Mouse (Mus musculus): ENCODE data around the gene Olfr697.
"Not testable (repeated sequence)": the region's sequence is repeated elsewhere in the genome, so short reads cannot be mapped to it uniquely, and the experiment has no call there.

The Olfr697 gene

DNA sequence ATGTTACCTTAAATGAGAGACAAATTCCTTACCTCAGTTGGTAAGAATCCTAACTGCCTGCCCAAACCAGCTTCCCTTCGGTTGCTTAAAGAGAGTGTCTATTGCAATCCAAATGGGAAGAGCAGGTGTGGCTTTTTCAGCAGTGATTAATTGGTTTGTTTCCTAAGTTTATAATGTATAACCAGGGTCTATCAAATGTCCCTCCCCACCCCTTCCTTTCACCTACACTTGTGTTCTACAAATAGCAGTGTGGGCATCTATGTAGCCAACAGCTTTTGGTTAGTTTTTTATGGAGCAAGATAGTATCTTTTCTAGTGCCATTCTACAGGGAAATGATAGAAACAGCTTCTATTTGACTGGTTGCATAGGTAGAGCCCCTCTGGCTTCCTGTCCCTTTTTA lies at the start of gene Olfr697:
TSS of gene Olfr697 (minus strand) at position 101 of the 400 bp plus-strand sequence.
- no peak for DNase-seq (ENCODE audit: low spot score)

- DNase-seq (ENCODE audit: low spot score) = no peak
Measured at GRCm38 (mm10) chr7:106788330-106788729, 46.1 kb upstream of the Olfr697 start.

DNA sequence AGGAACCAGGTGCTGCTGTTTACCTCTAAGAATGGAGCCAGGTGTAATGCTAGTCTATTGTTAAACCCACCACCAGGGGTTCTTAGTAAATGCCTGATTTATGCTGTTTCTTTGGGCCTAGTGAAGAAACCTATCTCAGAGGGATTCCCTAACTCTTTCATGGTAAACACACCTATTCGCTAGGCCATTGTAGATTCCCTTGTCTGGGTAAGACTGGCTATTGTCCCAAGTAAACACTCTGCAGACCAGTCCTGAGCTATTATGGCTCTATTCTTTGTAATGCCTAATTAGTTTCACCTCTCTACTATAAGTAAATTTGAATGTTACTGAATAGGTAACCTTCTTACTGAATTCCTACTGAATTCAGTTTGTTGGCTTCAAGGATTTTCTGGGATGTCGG lies 18.8 kb upstream of the Olfr697 start:
- not testable (repeated sequence) for DNase-seq (ENCODE audit: low spot score)

GRCm38 (mm10) chr7:106758800-106759199 lies 16.6 kb upstream of the Olfr697 start:
- DNase-seq (ENCODE audit: low spot score) = no peak

GRCm38 (mm10) chr7:106755297-106755696 lies 13.1 kb upstream of the Olfr697 start, which contains the start of gene Olfr698:
TSS of gene Olfr698 (minus strand) at chr7:106755397.
- no peak for DNase-seq (ENCODE audit: low spot score)

DNA sequence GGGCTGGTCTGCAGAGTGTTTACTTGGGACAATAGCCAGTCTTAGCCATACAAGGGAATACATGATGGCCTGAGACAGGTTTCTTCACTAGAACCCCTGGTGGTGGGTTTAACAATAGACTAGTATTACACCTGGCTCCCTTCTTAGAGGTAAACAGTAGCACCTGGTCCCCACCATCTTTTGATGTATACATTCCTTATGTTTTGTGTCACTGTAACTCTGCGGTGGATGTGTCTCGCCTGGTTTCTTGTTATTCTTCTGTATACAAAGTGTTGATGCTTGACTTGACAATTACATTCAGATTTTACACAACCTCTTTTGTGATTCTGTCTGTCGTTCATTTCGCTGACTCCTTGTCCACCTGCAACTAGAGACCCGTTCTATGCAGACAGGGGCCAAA lies 3.6 kb upstream of the Olfr697 start:
- no peak for DNase-seq (ENCODE audit: low spot score)

GRCm38 (mm10) chr7:106737028-106737427 lies 5.2 kb downstream of the Olfr697 start:
- DNase-seq (ENCODE audit: low spot score) = no peak

DNA sequence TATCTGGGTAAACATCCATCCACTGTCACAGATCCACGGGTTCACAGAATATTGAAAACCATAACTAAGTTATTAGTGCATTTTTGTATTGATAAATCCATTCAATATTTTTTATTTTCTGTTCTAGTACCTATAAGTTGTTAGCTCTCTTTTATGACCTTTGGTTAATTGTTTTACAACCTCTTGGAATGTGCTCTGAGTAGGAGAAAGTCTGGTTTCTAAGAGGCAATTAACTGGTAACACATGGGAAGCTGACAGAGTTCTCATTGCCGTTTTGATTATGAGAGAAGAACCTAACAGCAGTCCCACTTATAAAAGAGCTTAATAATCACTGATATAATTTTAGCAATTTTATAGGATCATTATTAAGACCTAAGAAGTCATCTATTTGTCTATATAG lies 8.5 kb downstream of the Olfr697 start:
- no peak for DNase-seq (ENCODE audit: low spot score)

- DNase-seq (ENCODE audit: low spot score) = not testable (repeated sequence)
Measured at GRCm38 (mm10) chr7:106725654-106726053, 16.6 kb downstream of the Olfr697 start.

DNA sequence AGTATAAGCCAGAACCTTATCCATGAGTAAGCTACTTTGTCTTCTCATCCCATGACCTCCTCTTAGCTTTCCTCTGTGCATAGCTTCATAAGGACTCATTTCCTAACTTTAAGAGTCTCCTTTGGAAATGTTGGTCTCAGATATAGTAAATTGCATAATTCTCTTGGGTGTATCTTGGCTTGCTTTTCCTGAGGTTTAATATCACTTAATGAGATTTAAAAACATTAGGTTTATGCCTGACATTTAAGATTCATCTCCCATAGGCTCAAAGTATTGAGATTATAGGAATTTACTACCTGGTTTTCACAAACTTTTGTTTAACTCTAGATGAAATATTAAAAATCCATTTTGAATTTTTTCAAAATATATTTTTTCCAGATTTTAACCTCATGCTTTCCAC lies 25.9 kb downstream of the Olfr697 start, which contains the start of gene Olfr695:
TSS of gene Olfr695 (minus strand) at position 101 of the 400 bp plus-strand sequence.
- no peak for DNase-seq (ENCODE audit: low spot score)

DNA sequence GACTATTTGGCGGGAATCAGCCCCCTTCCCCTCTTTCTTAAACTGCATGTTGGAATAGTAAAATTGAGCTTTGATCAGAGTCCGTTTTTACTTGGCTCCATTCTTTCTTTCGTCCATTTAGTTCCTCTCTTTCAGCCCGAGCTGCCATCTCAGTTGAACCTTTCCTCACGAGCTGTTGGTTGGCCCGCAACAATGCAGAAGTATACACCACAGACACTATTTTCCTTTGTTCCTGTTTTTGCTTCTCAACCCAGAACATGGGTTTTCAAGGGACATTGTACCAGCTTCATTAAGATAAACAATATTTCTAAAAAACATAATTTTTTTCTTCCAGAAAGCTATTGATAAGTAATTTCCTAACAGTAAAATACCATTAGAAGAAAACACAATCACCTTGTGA lies 30.8 kb downstream of the Olfr697 start:
- DNase-seq (ENCODE audit: low spot score) = no peak

- not testable (repeated sequence) for DNase-seq (ENCODE audit: low spot score)
Measured at GRCm38 (mm10) chr7:106707705-106708104, 34.5 kb downstream of the Olfr697 start.

DNA sequence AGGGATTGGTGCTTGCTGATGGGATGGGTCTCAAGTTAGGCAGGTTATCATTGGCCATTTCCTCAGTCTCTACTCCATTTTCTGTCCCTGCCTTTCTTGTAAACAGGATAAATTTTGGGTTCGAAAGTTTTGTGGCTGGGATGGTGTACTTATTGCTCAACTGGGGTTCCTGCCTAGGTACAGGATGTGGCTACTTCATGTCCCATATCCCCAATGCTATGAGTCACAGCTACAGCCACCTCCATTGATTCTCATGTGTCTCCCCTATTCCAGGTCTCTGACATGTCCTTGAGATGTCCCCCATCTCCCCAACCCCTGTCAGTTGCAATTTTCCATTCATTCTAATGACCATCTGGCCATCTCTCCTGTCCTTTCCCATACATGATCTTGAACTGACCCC lies 45.4 kb downstream of the Olfr697 start:
- DNase-seq (ENCODE audit: low spot score) = no peak

DNA sequence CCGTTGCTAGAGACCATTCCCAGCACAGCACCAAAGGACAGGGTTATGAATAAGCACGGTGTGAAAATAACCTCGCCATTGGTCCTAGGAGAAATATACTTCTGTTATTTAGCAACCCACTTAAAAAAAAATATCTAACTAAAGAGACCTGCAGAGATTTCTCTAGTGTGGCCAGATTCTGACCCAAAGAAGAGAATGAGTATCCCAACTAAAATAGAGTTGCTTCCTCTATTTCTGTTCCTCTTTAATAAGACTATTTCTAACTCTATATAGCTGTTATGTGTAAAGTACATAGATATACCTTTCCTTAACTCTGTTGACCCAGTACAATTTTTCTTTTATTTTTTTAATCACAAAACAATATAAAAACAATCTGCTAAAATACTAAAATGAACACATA lies 49.3 kb downstream of the Olfr697 start:
- no peak for DNase-seq (ENCODE audit: low spot score)

- no peak for DNase-seq (ENCODE audit: low spot score)
Measured at GRCm38 (mm10) chr7:106691714-106692113, 50.5 kb downstream of the Olfr697 start, which contains the start of gene Olfr694. TSS of gene Olfr694 (minus strand) at chr7:106691814.
